Mouse (Mus musculus) hindbrain, embryonic 12.5 days (tissue): ENCODE results near the gene Hormad2. TPM values are rescaled to one million over a fixed set of nuclear protein-coding genes. Genes with fewer than 3 reads are reported as not detected.

Experiments
- polyA plus RNA-seq: library from polyadenylated mRNA; unstranded; fragments of >200 nt; fragmentation: Nextera tagmentation; extraction: Ambion mirVana; gene quantifications from 2 replicates; pipeline ENCODE4 v1.2.1, GENCODE M21; 2016

Hormad2 gene
- polyA plus RNA-seq, 1 experiment from 2014 or later, result 0.10 TPM

Other genes starting within 250 kb of the Hormad2 start
- 3.1 and 3.6 TPM in 2 replicates for gene Castor1, start 222.9 kb downstream of the Hormad2 start, polyA plus RNA-seq
- gene Osm, start 204.7 kb downstream of the Hormad2 start, polyA plus RNA-seq, result not detected in 2 replicates
- not detected in 2 replicates for gene Lif, start 183.5 kb downstream of the Hormad2 start, polyA plus RNA-seq
- 47.8 TPM in 2 replicates for gene Mtmr3, start 153.8 kb upstream of the Hormad2 start, polyA plus RNA-seq
- not detected in 2 replicates for gene Gm11032, start 179.0 kb upstream of the Hormad2 start, polyA plus RNA-seq
- gene Ascc2, start 196.6 kb upstream of the Hormad2 start, polyA plus RNA-seq, result 30.4 and 35.5 TPM in 2 replicates